Mouse (Mus musculus): ENCODE results near the gene Sept1. TPM values are rescaled to one million over a fixed set of nuclear protein-coding genes. Genes with fewer than 3 reads are reported as not detected.
"Not testable (repeated sequence)": the region's sequence is repeated elsewhere in the genome, so short reads cannot be mapped to it uniquely, and the experiment has no call there.

Gene Sept1
- polyA plus RNA-seq, 1 experiment from 2014 or later: 22.2 TPM

DNA sequence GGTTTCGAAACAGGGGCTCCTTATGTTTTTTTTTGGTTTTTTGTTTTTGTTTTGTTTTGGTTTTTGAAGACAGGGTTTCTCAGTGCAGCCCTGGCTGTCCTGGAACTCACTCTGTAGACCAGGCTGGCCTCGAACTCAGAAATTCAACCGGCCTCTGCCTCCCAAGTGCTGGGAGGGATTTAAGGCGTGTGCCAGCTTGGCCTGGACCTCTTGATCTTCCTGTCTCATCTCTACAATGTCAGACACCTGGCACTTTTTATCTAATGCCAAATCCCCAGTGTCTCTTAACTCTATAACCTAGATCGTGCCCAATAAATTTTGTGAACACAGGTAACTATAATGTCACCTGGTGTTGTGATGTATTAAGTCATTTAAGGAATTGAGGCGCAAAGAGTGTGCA is 20.4 kb upstream of the Sept1 start:
- Histone ChIP-seq H3K36me3 (ENCODE audit: control insufficient read depth, insufficient read depth, low read length) (peaks cover 36% of the 10 kb centered on the region), H3K9ac (ENCODE audit: low read length) (peak overlapping the region; percentile 85), H3K4me1 (ENCODE audit: control insufficient read depth in 2 of 2, insufficient read depth in 2 of 2, low read length in 2 of 2) (peaks cover 0 to 7% of the 10 kb centered on the region in 2 experiments; a peak in 2 of 4 replicates), H3K4me2 (ENCODE audit: low read length) (peak overlapping the region; percentile 82), H3K4me3 (ENCODE audit: control insufficient read depth in 1 of 2, insufficient read depth in 1 of 2, low read depth in 1 of 2, low read length in 2 of 2) (peak overlapping the region; percentile 67 to 76), H3K27me3 (ENCODE audit: control insufficient read depth, insufficient read depth, low read length) (no peaks in the 10 kb centered on the region), H3K9me3 (ENCODE audit: control insufficient read depth, low read length) (no peaks in the 10 kb centered on the region), H3K27ac (replicated peaks in 1 of 2; ENCODE audit: control insufficient read depth in 1 of 2, insufficient read depth in 1 of 2, low read depth in 2 of 2, low read length in 2 of 2) (peak overlapping the region; percentile 79 to 85)
- ATAC-seq (ENCODE audit: insufficient number of reproducible peaks, insufficient read depth, low FRiP score, low read depth): no peak
- WGBS: 80% methylated on average over 6 of the region's 6 CpGs

DNA sequence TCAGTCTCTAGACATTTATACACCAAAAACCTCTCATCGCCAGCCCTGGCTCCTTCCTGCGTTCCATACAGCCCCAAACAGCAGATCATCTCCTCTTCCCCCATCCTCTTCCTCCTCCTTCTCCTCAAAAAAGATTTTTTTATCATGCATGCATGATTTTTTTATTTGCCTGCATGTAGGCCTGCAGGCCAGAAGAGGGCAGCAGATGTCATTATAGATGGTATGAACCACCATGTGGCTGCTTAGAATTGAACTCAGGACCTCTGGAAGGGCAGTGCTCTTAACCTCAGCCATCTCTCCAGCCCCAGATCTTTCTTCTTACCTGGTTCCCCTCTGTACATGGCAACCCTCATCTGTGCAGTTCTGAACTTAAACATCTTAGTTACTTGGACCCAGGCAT is 19.5 kb upstream of the Sept1 start:
- Histone ChIP-seq H3K9me3 (ENCODE audit: control insufficient read depth, low read length) (no peaks in the 10 kb centered on the region), H3K36me3 (ENCODE audit: control insufficient read depth, insufficient read depth, low read length) (peaks cover 41% of the 10 kb centered on the region), H3K4me2 (ENCODE audit: low read length) (no peak overlapping the region), H3K4me1 (ENCODE audit: control insufficient read depth in 2 of 2, insufficient read depth in 2 of 2, low read length in 2 of 2) (peaks cover 0 to 7% of the 10 kb centered on the region in 2 experiments; a peak in 2 of 4 replicates), H3K4me3 (ENCODE audit: control insufficient read depth in 1 of 2, insufficient read depth in 1 of 2, low read depth in 1 of 2, low read length in 2 of 2) (no peak overlapping the region), H3K9ac (ENCODE audit: low read length) (no peak overlapping the region), H3K27ac (replicated peaks in 1 of 2; ENCODE audit: control insufficient read depth in 1 of 2, insufficient read depth in 1 of 2, low read depth in 2 of 2, low read length in 2 of 2) (no peak overlapping the region), H3K27me3 (ENCODE audit: control insufficient read depth, insufficient read depth, low read length) (no peaks in the 10 kb centered on the region)
- ATAC-seq (ENCODE audit: insufficient number of reproducible peaks, insufficient read depth, low FRiP score, low read depth): no peak
- WGBS: 91% methylated on average over 2 of the region's 2 CpGs

DNA sequence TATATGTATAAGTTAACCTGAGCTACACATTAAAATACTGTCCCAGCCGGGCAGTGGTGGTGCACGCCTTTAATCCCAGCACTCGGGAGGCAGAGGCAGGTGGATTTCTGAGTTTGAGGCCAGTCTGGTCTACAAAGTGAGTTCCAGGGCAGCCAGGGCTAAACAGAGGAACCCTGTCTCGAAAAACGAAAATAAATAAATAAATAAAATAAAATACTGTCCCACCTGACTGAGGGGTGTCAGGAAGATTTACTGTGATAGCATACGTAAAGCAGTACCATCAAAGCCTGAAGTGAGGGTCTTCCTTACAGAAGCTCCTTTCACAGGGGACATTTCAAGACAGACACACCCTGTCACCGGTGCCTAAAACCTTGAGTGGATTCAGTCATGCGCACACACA is 17.6 kb upstream of the Sept1 start:
- not testable (repeated sequence) for H3K27ac ChIP-seq (replicated peaks in 1 of 2; ENCODE audit: control insufficient read depth in 1 of 2, insufficient read depth in 1 of 2, low read depth in 2 of 2, low read length in 2 of 2); H3K4me2 ChIP-seq (ENCODE audit: low read length); H3K9me3 ChIP-seq (ENCODE audit: control insufficient read depth, low read length); ATAC-seq (ENCODE audit: insufficient number of reproducible peaks, insufficient read depth, low FRiP score, low read depth); H3K27me3 ChIP-seq (ENCODE audit: control insufficient read depth, insufficient read depth, low read length); H3K9ac ChIP-seq (ENCODE audit: low read length); H3K4me3 ChIP-seq (ENCODE audit: control insufficient read depth in 1 of 2, insufficient read depth in 1 of 2, low read depth in 1 of 2, low read length in 2 of 2)
- WGBS: 92% methylated on average over 8 of the region's 8 CpGs
- Histone ChIP-seq H3K4me1 (ENCODE audit: control insufficient read depth in 2 of 2, insufficient read depth in 2 of 2, low read length in 2 of 2) (peaks cover 0 to 11% of the 10 kb centered on the region in 2 experiments; a peak in 3 of 4 replicates), H3K36me3 (ENCODE audit: control insufficient read depth, insufficient read depth, low read length) (peaks cover 41% of the 10 kb centered on the region)

DNA sequence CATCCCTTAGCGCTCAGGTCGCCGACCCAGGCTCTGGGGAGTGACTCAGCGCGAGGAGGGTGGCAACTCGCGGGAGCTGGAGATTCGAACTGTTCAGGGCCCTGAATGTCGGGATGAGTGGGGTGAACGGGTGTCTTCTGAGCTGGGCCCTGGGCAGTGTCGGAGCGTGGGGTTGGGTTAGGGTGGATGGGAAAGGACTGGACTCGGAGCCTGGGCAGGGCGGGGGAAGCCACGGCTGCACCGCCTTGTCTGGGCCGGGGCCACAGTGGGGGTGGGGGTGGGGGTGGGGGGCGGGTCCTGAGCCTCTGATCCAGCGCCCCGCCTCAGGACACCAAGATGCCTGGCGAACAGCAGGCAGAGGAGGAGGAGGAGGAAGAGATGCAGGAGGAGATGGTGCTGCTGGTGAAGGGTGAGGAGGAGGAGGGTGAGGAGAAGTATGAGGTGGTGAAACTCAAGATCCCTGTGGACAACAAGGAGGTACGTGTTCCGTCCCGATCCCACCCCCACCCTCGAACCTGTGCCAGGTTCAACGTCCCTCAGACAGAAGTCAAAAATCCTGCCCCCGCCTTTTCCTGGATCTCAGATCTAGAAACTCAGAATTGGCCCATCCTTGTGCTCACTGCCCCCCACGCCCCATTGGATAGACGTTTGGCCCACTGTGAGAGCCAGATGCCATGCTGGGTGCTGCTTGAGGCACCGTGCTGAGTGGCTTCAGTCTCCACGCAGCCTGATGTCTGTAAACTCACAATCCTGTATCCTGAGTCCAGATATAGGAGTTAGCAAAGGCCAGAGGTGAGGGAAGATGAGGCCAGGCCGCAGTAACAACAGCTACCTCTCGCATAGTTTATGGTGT is 12.0 kb upstream of the Sept1 start:
- peak overlapping the region; percentile 94 for H3K9ac ChIP-seq (ENCODE audit: low read length)
- peaks cover 30% of the 10 kb centered on the region for H3K36me3 ChIP-seq (ENCODE audit: control insufficient read depth, insufficient read depth, low read length)
- peak overlapping the region; percentile 87 to 90 for H3K27ac ChIP-seq (replicated peaks in 1 of 2; ENCODE audit: control insufficient read depth in 1 of 2, insufficient read depth in 1 of 2, low read depth in 2 of 2, low read length in 2 of 2)
- H3K4me1 ChIP-seq (ENCODE audit: control insufficient read depth in 2 of 2, insufficient read depth in 2 of 2, low read length in 2 of 2): peaks cover 7 to 19% of the 10 kb centered on the region in 2 experiments; a peak in 3 of 4 replicates
- no peaks in the 10 kb centered on the region for H3K27me3 ChIP-seq (ENCODE audit: control insufficient read depth, insufficient read depth, low read length)
- peak overlapping the region; percentile 86 to 97 for H3K4me3 ChIP-seq (ENCODE audit: control insufficient read depth in 1 of 2, insufficient read depth in 1 of 2, low read depth in 1 of 2, low read length in 2 of 2)
- WGBS: 11% methylated on average over 31 of the region's 33 CpGs
- H3K4me2 ChIP-seq (ENCODE audit: low read length): peak overlapping the region; percentile 90
- H3K9me3 ChIP-seq (ENCODE audit: control insufficient read depth, low read length): no peaks in the 10 kb centered on the region; the same call in 1 of the 2 replicates
- ATAC-seq (ENCODE audit: insufficient number of reproducible peaks, insufficient read depth, low FRiP score, low read depth): peak; percentile 75

DNA sequence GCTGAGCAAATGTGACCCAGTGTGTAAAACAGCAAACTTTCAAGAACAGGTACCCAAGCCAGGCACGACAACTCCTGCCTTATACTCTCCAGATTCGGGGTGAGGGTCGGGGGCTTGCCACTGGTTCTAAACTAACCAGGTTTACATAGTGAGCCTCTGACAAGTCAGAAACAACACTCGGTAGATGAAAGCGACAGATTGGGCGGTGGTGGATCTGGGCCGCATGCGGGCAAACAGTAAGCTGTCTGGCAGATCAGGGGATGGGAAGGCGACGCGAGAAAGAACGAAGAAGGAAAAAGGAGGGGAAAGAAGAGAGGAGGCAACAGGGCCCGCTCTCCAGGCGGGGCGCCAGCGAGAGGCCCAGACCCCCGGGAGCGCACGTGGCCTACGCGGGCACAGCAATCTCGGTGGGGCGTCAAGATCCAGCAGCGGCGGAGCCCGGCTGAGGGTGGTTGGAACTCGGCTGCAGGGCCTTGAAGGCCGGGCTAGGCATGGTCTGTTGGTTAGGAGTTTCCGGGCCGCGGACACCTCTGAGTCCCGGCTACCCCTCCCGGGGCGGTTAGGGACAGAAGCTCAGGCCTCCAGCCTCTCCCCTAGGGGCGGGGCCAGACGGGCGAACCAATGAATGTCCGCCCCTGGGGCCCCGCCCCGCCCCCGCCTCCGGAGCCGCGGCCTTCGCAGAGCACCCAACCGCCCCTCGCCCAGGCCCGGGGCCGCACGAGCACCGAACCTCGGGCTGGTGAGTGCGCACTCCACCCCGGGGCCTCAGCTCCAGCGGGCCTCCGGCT is 11.1 kb upstream of the Sept1 start, which contains the start of gene Zfp771:
TSS of gene Zfp771 (plus strand) at position 405 of the 788 bp plus-strand sequence.
- peak; percentile 93 for ATAC-seq (ENCODE audit: insufficient number of reproducible peaks, insufficient read depth, low FRiP score, low read depth)
- Histone ChIP-seq H3K4me2 (ENCODE audit: low read length) (peak within 1 kb of the TSS; percentile 90), H3K9me3 (ENCODE audit: control insufficient read depth, low read length) (no peaks in the 10 kb centered on the region; the same call in 1 of the 2 replicates), H3K36me3 (ENCODE audit: control insufficient read depth, insufficient read depth, low read length) (peaks cover 25% of the 10 kb centered on the region), H3K4me1 (ENCODE audit: control insufficient read depth in 2 of 2, insufficient read depth in 2 of 2, low read length in 2 of 2) (peaks cover 7 to 19% of the 10 kb centered on the region in 2 experiments; a peak in 3 of 4 replicates), H3K4me3 (ENCODE audit: control insufficient read depth in 1 of 2, insufficient read depth in 1 of 2, low read depth in 1 of 2, low read length in 2 of 2) (peak within 1 kb of the TSS; percentile 86 to 97), H3K27me3 (ENCODE audit: control insufficient read depth, insufficient read depth, low read length) (no peaks in the 10 kb centered on the region), H3K27ac (replicated peaks in 1 of 2; ENCODE audit: control insufficient read depth in 1 of 2, insufficient read depth in 1 of 2, low read depth in 2 of 2, low read length in 2 of 2) (peak within 1 kb of the TSS; percentile 87 to 90), H3K9ac (ENCODE audit: low read length) (peak within 1 kb of the TSS; percentile 94)
- 1% methylated on average over 54 of the region's 56 CpGs for WGBS

DNA sequence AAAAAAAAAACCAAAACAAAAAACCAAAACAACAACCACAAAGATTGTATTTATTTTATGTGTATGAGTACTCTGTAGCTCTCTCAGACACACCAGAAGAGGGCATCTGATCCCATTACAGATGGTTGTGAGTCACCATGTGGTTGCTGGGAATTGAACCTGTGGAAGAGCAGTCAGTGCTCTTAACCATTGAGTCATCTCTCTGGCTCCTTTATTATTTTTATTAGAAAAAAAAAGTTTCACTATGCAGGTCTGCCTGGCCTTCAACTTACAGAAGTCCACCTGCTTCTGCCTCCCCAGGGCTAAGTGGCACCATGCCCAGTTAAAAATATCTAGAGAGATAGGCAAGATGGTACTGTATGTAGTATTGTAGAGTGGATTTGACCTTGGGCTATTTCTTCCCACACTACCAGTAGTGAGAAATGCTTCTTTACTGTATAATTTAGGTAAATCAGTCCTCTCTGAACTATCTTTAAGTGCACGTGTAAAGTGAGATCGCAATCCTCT is 10.5 kb upstream of the Sept1 start:
- Histone ChIP-seq H3K9me3 (ENCODE audit: control insufficient read depth, low read length) (no peaks in the 10 kb centered on the region; the same call in 1 of the 2 replicates), H3K27ac (replicated peaks in 1 of 2; ENCODE audit: control insufficient read depth in 1 of 2, insufficient read depth in 1 of 2, low read depth in 2 of 2, low read length in 2 of 2) (peak overlapping the region; percentile 40 to 90), H3K9ac (ENCODE audit: low read length) (peak overlapping the region; percentile 94), H3K4me1 (ENCODE audit: control insufficient read depth in 2 of 2, insufficient read depth in 2 of 2, low read length in 2 of 2) (peaks cover 7 to 19% of the 10 kb centered on the region in 2 experiments; a peak in 3 of 4 replicates), H3K4me3 (ENCODE audit: control insufficient read depth in 1 of 2, insufficient read depth in 1 of 2, low read depth in 1 of 2, low read length in 2 of 2) (peak overlapping the region in 1 of 2 experiments; percentile 86; a peak in 2 of 4 replicates), H3K36me3 (ENCODE audit: control insufficient read depth, insufficient read depth, low read length) (peaks cover 28% of the 10 kb centered on the region), H3K4me2 (ENCODE audit: low read length) (peak overlapping the region; percentile 90), H3K27me3 (ENCODE audit: control insufficient read depth, insufficient read depth, low read length) (no peaks in the 10 kb centered on the region)
- 37% methylated on average over 2 of the region's 2 CpGs for WGBS
- no peak for ATAC-seq (ENCODE audit: insufficient number of reproducible peaks, insufficient read depth, low FRiP score, low read depth)

DNA sequence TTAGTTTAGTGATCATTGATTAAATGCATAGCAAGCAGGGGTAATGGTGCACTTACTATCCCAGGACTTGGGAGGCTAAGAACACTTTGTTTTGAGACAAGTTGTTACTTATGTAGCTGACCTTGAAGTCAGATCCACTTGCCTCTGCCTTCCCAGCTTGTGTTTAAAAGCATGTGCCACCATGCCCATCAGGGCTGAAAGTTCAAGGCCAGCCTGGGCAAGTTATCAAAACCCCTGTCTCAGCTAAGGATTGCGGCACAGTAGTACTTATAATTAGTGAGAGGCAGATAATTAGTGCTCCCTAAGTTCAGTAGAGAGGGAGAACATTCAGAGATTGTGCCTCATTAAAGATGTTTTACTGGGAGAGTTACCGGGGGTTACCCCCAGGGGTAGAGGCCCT is 1.8 kb upstream of the Sept1 start:
- Histone ChIP-seq H3K36me3 (ENCODE audit: control insufficient read depth, insufficient read depth, low read length) (peaks cover 58% of the 10 kb centered on the region), H3K9ac (ENCODE audit: low read length) (no peak overlapping the region), H3K27me3 (ENCODE audit: control insufficient read depth, insufficient read depth, low read length) (no peaks in the 10 kb centered on the region), H3K4me3 (ENCODE audit: control insufficient read depth in 1 of 2, insufficient read depth in 1 of 2, low read depth in 1 of 2, low read length in 2 of 2) (no peak overlapping the region), H3K4me2 (ENCODE audit: low read length) (no peak overlapping the region), H3K9me3 (ENCODE audit: control insufficient read depth, low read length) (no peaks in the 10 kb centered on the region), H3K27ac (replicated peaks in 1 of 2; ENCODE audit: control insufficient read depth in 1 of 2, insufficient read depth in 1 of 2, low read depth in 2 of 2, low read length in 2 of 2) (no peak overlapping the region), H3K4me1 (ENCODE audit: control insufficient read depth in 2 of 2, insufficient read depth in 2 of 2, low read length in 2 of 2) (peaks cover 10 to 26% of the 10 kb centered on the region in 2 experiments)
- WGBS: 95% methylated on average over 2 of the region's 2 CpGs
- ATAC-seq (ENCODE audit: insufficient number of reproducible peaks, insufficient read depth, low FRiP score, low read depth): no peak

Data from heart, embryonic 14.5 days (tissue).